Mouse (Mus musculus): Measurements from ENCODE around the gene Ing1. TPM values are rescaled to one million over a fixed set of nuclear protein-coding genes. Genes with fewer than 3 reads are reported as not detected.
"Not testable (repeated sequence)": the region's sequence is repeated elsewhere in the genome, so short reads cannot be mapped to it uniquely, and the experiment has no call there.

Ing1 gene
- total and polyA plus RNA-seq, 2 experiments from 2014 or later = 17.8 to 39.0 TPM

GRCm38 (mm10) chr8:11559511-11559910 lies 4.1 kb downstream of the Ing1 start:
- 83% methylated on average over 3 of the region's 3 CpGs for WGBS
- H3K4me2 ChIP-seq (ENCODE audit: low read depth, low read length, poor library complexity, severe bottlenecking) = no peak overlapping the region
- no peak for TF ChIP-seq CTCF (IDR thresholded peaks at IDR 0.05)

DNA sequence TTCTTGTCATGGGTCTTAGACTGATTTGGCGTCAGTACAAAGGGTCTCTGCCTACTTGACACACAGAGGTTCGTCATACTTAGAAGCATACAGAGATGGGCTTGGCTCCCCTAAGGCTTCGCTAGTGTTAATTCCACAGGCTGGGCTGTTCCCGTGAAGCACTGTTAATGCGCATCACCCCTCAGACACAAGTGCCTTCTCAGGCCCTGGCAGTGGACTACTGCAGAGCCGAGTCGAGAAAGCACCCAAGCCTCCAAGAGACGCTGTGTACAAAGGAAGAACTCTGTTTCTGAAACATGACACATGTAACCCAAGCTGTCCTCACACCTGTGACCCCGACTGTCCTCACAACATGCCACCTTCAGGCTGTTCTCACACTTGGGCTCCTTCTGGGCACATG lies 4.8 kb downstream of the Ing1 start:
- H3K27me3 ChIP-seq (ENCODE audit: insufficient read depth, low read length) = no peaks in the 10 kb centered on the region
- H3K9ac ChIP-seq (replicated peaks; ENCODE audit: low read length, poor library complexity, severe bottlenecking) = no peak overlapping the region
- ATAC-seq (ENCODE audit: low FRiP score) = no peak

More at GRCm38 (mm10) chr8:11559511-11559910, 4.1 kb downstream of the Ing1 start:
- Histone ChIP-seq H3K4me3 (ENCODE audit: low read depth, low read length) (no peak overlapping the region), H3K27me3 (ENCODE audit: insufficient read depth, low read length) (no peaks in the 10 kb centered on the region), H3K9ac (replicated peaks; ENCODE audit: low read length, poor library complexity, severe bottlenecking) (no peak overlapping the region), H3K9me3 (ENCODE audit: low read length) (no peaks in the 10 kb centered on the region), H3K27ac (ENCODE audit: low read depth, low read length) (no peak overlapping the region), H3K4me1 (ENCODE audit: insufficient read depth, low read length) (no peaks in the 10 kb centered on the region), H3K36me3 (ENCODE audit: insufficient read depth, low read length) (peaks cover 18% of the 10 kb centered on the region)
- DNase-seq (ENCODE audit: low spot score) (no peak), ATAC-seq (ENCODE audit: low FRiP score) (no peak)

DNA sequence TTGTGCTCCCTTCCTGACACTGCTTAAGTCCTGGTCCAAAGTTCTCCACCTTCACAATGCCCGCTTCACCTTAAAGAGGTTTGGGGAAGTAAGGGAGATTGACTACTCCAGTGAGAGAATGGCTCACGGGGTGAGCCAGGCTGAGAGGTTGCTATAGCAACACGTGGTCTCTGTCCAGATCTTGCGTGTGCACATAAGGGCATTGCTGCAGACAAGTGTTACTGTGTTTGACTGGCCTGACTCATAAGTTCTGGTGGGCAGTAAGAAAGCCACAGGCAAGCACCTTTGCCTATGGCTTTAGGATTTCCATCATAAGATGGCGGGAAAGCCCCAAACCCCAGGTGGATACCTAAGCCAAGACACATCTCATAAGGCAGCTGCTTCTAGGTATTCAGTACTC lies 8.9 kb downstream of the Ing1 start:
- Histone ChIP-seq H3K9me3 (ENCODE audit: low read length) (no peaks in the 10 kb centered on the region), H3K4me1 (ENCODE audit: insufficient read depth, low read length) (no peaks in the 10 kb centered on the region), H3K27me3 (ENCODE audit: insufficient read depth, low read length) (no peaks in the 10 kb centered on the region), H3K4me2 (ENCODE audit: low read depth, low read length, poor library complexity, severe bottlenecking) (no peak overlapping the region), H3K4me3 (ENCODE audit: low read depth, low read length) (no peak overlapping the region), H3K36me3 (ENCODE audit: insufficient read depth, low read length) (peaks cover 19% of the 10 kb centered on the region), H3K27ac (ENCODE audit: low read depth, low read length) (no peak overlapping the region), H3K9ac (replicated peaks; ENCODE audit: low read length, poor library complexity, severe bottlenecking) (no peak overlapping the region)
- no peak for ATAC-seq (ENCODE audit: low FRiP score)
- DNase-seq (ENCODE audit: low spot score) = no peak
- WGBS = 87% methylated on average over 5 of the region's 5 CpGs
- no peak for TF ChIP-seq CTCF (IDR thresholded peaks at IDR 0.05)

More for the DNA sequence above, 4.8 kb downstream of the Ing1 start:
- H3K4me2 ChIP-seq (ENCODE audit: low read depth, low read length, poor library complexity, severe bottlenecking) = no peak overlapping the region
- 77% methylated on average over 9 of the region's 9 CpGs for WGBS
- H3K27ac ChIP-seq (ENCODE audit: low read depth, low read length) = no peak overlapping the region
- H3K36me3 ChIP-seq (ENCODE audit: insufficient read depth, low read length) = peaks cover 19% of the 10 kb centered on the region
- no peak overlapping the region for H3K4me3 ChIP-seq (ENCODE audit: low read depth, low read length)
- TF ChIP-seq CTCF (IDR thresholded peaks at IDR 0.05) = no peak
- H3K9me3 ChIP-seq (ENCODE audit: low read length) = no peaks in the 10 kb centered on the region
- no peak for DNase-seq (ENCODE audit: low spot score)
- H3K4me1 ChIP-seq (ENCODE audit: insufficient read depth, low read length) = no peaks in the 10 kb centered on the region

GRCm38 (mm10) chr8:11564721-11565120 lies 9.3 kb downstream of the Ing1 start:
- H3K36me3 ChIP-seq (ENCODE audit: insufficient read depth, low read length) = peaks cover 19% of the 10 kb centered on the region
- no peak overlapping the region for H3K4me3 ChIP-seq (ENCODE audit: low read depth, low read length)
- no peak overlapping the region for H3K9ac ChIP-seq (replicated peaks; ENCODE audit: low read length, poor library complexity, severe bottlenecking)
- WGBS = 91% methylated on average over 7 of the region's 7 CpGs
- no peak for ATAC-seq (ENCODE audit: low FRiP score)
- no peaks in the 10 kb centered on the region for H3K4me1 ChIP-seq (ENCODE audit: insufficient read depth, low read length)
- no peak overlapping the region for H3K27ac ChIP-seq (ENCODE audit: low read depth, low read length)
- TF ChIP-seq CTCF (IDR thresholded peaks at IDR 0.05) = no peak
- DNase-seq (ENCODE audit: low spot score) = no peak
- H3K27me3 ChIP-seq (ENCODE audit: insufficient read depth, low read length) = no peaks in the 10 kb centered on the region
- no peaks in the 10 kb centered on the region for H3K9me3 ChIP-seq (ENCODE audit: low read length)
- H3K4me2 ChIP-seq (ENCODE audit: low read depth, low read length, poor library complexity, severe bottlenecking) = no peak overlapping the region

DNA sequence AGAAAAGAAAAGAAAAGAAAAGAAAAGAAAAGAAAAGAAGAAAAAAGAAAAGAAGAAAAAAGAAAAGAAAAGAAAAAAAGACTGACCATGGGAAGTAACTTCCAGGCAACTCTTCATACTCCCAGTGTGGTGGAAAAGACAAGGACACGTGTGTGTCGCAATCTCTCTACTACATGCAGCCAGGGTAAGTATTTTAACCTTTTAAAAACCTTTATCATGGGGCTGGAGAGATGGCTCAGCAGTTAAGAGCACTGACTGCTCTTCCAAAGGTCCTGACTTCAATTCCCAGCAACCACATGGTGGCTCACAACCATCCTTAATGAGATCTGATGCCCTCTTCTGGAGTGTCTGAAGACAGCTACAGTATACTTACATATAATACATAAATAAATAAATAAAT lies 12.8 kb downstream of the Ing1 start:
- H3K9ac ChIP-seq (replicated peaks; ENCODE audit: low read length, poor library complexity, severe bottlenecking); DNase-seq (ENCODE audit: low spot score); H3K4me1 ChIP-seq (ENCODE audit: insufficient read depth, low read length); H3K36me3 ChIP-seq (ENCODE audit: insufficient read depth, low read length); H3K4me3 ChIP-seq (ENCODE audit: low read depth, low read length); H3K27ac ChIP-seq (ENCODE audit: low read depth, low read length); H3K9me3 ChIP-seq (ENCODE audit: low read length); H3K27me3 ChIP-seq (ENCODE audit: insufficient read depth, low read length); ATAC-seq (ENCODE audit: low FRiP score); H3K4me2 ChIP-seq (ENCODE audit: low read depth, low read length, poor library complexity, severe bottlenecking): not testable (repeated sequence)
- WGBS = 100% methylated on average over 2 of the region's 2 CpGs

DNA sequence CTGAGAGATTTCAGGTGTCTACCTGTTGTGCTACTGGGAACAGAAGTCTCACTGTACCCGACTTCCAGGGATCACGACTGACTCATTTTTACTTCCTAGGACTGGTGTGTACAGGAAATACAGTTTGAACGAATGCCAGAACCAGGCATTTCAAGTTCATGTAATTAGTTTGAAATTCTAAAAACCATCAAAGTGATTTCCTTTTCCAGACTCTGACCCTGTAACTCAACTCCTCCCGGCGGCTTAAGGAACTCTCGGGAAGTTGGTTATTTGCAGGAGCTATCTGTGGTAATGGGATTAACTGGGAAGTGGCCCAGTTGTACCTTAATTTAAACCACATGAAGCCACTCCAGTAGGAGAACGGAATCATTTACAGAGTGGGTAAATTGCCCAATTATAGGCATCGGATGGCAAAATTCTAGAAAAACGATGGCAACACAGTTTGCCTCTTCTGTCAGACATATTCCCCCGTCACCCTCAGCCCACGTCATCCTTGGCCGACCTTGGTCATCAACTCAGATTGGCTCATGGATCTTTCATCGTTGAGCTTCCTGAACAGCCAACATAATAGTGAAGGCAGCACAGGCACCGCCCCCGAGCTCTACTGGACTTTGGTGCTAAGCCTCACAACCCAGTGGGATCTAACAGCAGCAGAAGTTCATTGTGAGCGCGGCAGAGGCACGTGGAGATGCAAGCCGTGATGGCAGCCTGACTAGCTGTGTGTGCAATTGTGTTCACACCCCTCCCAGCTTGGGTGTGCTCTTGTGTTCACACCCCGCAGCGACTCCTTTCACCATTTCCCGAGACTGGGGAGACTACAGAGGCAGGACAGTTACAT lies 14.1 kb downstream of the Ing1 start:
- Histone ChIP-seq H3K27me3 (ENCODE audit: insufficient read depth, low read length) (no peaks in the 10 kb centered on the region), H3K9ac (replicated peaks; ENCODE audit: low read length, poor library complexity, severe bottlenecking) (no peak overlapping the region), H3K9me3 (ENCODE audit: low read length) (no peaks in the 10 kb centered on the region), H3K27ac (ENCODE audit: low read depth, low read length) (no peak overlapping the region), H3K4me3 (ENCODE audit: low read depth, low read length) (no peak overlapping the region), H3K36me3 (ENCODE audit: insufficient read depth, low read length) (peaks cover 1% of the 10 kb centered on the region; the same call in 1 of the 2 replicates), H3K4me1 (ENCODE audit: insufficient read depth, low read length) (no peaks in the 10 kb centered on the region), H3K4me2 (ENCODE audit: low read depth, low read length, poor library complexity, severe bottlenecking) (no peak overlapping the region)
- DNase-seq (ENCODE audit: low spot score) = no peak
- ATAC-seq (ENCODE audit: low FRiP score) = no peak
- 83% methylated on average over 22 of the region's 22 CpGs for WGBS
- TF ChIP-seq CTCF (IDR thresholded peaks at IDR 0.05) = no peak
